Mouse (Mus musculus) lung, embryonic 14.5 days (tissue): ENCODE measurements around the gene Szt2. TPM values are rescaled to one million over a fixed set of nuclear protein-coding genes. Genes with fewer than 3 reads are reported as not detected.
A peak's percentile ranks its signal among the peaks of the same experiment; 100 is the strongest.

Experiments used
- ATAC-seq: fragments of 200-750 bp; cut with Nextera tagmentation; 2 replicates; pipeline ENCODE4 v1.8.0; 2017; ENCODE audit warnings: mild to moderate bottlenecking, moderate TSS enrichment, moderate library complexity; ENCODE audit not compliant: insufficient read depth
- DNase-seq: peaks from one replicate; pipeline ENCODE4 v3.0.0-alpha.2; 2015
- H3K27ac ChIP-seq: fragments of 300-500 bp; sonication (generic); 2 replicates; pipeline ENCODE4 v1.5.1; 2014; ENCODE audit warnings: low read depth, mild to moderate bottlenecking, moderate library complexity
- H3K27me3 ChIP-seq: fragments of 300-500 bp; sonication (generic); 2 replicates; pipeline ENCODE4 v1.6.1; 2014; ENCODE audit warnings: low read length, control low read depth; ENCODE audit not compliant: insufficient read depth
- H3K36me3 ChIP-seq: fragments of 300-500 bp; sonication (generic); 2 replicates; pipeline ENCODE4 v1.6.1; 2014; ENCODE audit warnings: control low read depth; ENCODE audit not compliant: insufficient read depth
- H3K4me1 ChIP-seq: fragments of 300-500 bp; sonication (generic); 2 replicates; pipeline ENCODE4 v1.6.1; 2014; ENCODE audit warnings: antibody characterized with exemption, control low read depth; ENCODE audit not compliant: insufficient read depth
- H3K4me2 ChIP-seq: fragments of 300-500 bp; sonication (generic); 2 replicates; pipeline ENCODE4 v1.6.1; 2014; ENCODE audit warnings: mild to moderate bottlenecking
- H3K4me3 ChIP-seq: fragments of 300-500 bp; sonication (generic); 2 replicates; pipeline ENCODE4 v1.5.1; 2014; ENCODE audit warnings: low read depth, low read length
- H3K9ac ChIP-seq: fragments of 300-500 bp; sonication (generic); 2 replicates; pipeline ENCODE4 v1.6.1; 2014
- H3K9me3 ChIP-seq: fragments of 300-500 bp; sonication (generic); 2 replicates; pipeline ENCODE4 v1.6.1; 2016; ENCODE audit warnings: low read depth, low read length, control low read depth
- CTCF ChIP-seq: IDR thresholded peaks from 2 replicates; pipeline ENCODE4 v1.5.1; 2016; ENCODE audit warnings: antibody characterized with exemption, low read depth
- WGBS: fragments of 180-500 bp; shearing (Covaris S2); extraction: QIAGEN DNeasy Blood & Tissue Kit; methylation state at CpG from one replicate; pipeline ENCODE4 v1.1.7; 2014; 5-methylcytosine and 5-hydroxymethylcytosine counted together
- polyA plus RNA-seq: library from polyadenylated mRNA; unstranded; fragments of >200 nt; fragmentation: Nextera tagmentation; extraction: Ambion mirVana; gene quantifications from 2 replicates; pipeline ENCODE4 v1.2.1, GENCODE M21; 2014

Szt2 gene
- polyA plus RNA-seq, 1 experiment from 2014 or later = 11.7 TPM

DNA sequence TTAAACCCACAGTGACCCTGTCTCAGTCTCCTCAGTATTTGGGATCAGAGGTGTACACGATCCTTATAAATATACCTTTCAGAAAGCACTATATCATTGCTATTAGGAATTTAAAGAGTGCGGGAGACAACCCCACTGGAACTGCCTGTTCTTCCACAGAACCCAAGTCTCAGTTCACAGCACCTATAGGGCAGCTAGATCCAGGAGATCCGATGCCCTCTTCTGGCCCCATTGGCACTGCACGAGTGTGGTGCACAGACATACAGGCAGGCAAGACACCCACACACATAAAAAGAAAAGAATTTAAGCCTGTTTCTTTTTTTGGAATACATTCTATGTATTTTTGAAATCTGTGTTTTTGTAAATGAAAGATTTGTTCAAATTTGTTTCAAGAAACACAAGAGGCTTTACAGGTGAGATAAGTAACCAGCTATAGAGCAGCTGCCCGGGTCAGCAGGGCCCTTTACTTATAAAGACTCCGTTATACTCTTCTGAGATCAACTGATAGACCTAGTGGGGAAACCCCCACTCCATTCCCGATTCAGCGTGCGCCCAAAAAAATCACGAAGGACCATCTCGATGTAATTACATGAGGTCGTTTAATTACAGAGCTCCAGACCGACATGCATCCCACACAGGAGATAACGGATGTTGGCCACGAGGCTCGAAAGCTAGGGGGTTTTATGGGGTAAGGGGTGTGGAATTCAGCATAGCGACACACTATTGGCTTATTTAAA, 50.7 kb downstream of the Szt2 start:
- no peaks in the 10 kb centered on the region for H3K27me3 ChIP-seq
- 80% methylated on average over 17 of the region's 17 CpGs for WGBS
- H3K27ac ChIP-seq = no peak overlapping the region
- H3K4me3 ChIP-seq = no peak overlapping the region
- peaks cover 8% of the 10 kb centered on the region; the same call in 1 of the 2 replicates for H3K4me1 ChIP-seq
- no peak overlapping the region for H3K4me2 ChIP-seq
- H3K36me3 ChIP-seq = peaks cover 17% of the 10 kb centered on the region
- ATAC-seq (no peak), DNase-seq (no peak)
- no peak overlapping the region for H3K9ac ChIP-seq
- TF ChIP-seq CTCF = no peak
- H3K9me3 ChIP-seq = no peaks in the 10 kb centered on the region

DNA sequence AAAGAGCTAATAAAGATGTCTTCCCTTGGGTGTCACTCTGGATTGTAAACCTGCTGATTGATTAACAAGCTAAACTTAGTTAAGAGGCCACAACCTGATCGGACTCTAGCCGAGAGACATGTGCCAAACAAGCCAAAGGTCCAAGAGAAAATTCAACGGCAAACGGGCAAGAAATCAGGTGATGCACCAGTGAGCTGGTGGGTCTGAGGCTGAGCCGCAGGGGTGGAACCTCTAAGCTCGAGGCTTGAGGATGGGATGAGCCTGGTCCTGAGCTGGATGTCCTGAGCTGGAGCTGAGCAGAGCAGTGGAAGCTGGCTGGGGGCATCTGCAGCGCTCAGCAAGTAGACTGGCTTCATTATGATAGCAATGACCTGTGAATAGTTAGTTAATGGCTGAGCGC, 51.6 kb downstream of the Szt2 start:
- Histone ChIP-seq H3K9ac (no peak overlapping the region), H3K4me1 (peaks cover 8% of the 10 kb centered on the region; the same call in 1 of the 2 replicates), H3K27me3 (no peaks in the 10 kb centered on the region), H3K9me3 (no peaks in the 10 kb centered on the region), H3K36me3 (peaks cover 9% of the 10 kb centered on the region; the same call in 1 of the 2 replicates), H3K4me3 (no peak overlapping the region), H3K27ac (no peak overlapping the region), H3K4me2 (no peak overlapping the region)
- no peak for ATAC-seq
- no peak for DNase-seq
- WGBS = 82% methylated on average over 8 of the region's 8 CpGs
- TF ChIP-seq CTCF = no peak

DNA sequence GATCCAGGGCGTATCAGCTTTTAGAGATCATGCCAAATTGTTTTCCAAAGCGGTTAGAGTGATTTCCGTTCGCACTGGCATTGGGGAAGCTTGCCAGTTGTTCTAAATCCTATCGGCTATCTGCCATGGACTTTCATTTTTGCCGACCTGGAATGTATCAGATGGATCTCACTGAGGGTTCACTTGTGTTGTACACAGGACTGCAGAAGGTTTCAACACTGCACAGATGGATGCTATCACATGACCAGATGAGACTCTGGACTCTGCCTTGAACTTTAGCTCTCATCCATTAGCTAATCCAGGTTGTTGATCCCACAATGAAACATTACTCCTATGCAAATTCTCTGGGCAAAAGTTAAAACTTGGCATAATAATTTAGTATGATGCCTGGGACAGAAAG, 52.3 kb downstream of the Szt2 start:
- H3K4me2 ChIP-seq = no peak overlapping the region
- H3K27ac ChIP-seq = no peak overlapping the region
- peaks cover 8% of the 10 kb centered on the region; the same call in 1 of the 2 replicates for H3K4me1 ChIP-seq
- H3K9me3 ChIP-seq = no peaks in the 10 kb centered on the region
- H3K9ac ChIP-seq = no peak overlapping the region
- H3K36me3 ChIP-seq = peaks cover 2% of the 10 kb centered on the region; the same call in 1 of the 2 replicates
- no peak overlapping the region for H3K4me3 ChIP-seq
- WGBS = 82% methylated on average over 6 of the region's 6 CpGs
- H3K27me3 ChIP-seq = no peaks in the 10 kb centered on the region
- DNase-seq = no peak
- ATAC-seq = no peak
- no peak for TF ChIP-seq CTCF

DNA sequence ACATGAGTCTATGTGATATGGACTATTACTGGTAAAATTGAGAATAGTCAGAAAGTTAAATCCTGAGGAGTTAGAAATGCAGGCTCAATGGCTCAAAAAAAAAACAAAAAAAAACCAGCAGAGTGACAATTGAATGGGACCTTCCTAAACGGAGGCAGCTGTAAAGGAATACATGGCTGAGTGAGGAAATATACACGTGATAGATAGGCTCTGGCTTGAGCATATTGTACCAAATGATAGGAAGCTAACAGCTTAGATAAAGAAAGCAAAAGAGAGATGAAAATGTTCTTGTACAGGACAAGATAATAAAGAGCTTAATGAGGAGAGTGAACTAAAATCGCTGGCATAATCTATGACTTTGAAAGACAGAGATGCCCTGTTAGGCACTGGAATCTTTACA, 54.8 kb downstream of the Szt2 start:
- H3K27me3 ChIP-seq = no peaks in the 10 kb centered on the region
- DNase-seq (no peak), ATAC-seq (no peak)
- no peak overlapping the region for H3K27ac ChIP-seq
- WGBS = 65% methylated on average over 3 of the region's 3 CpGs
- TF ChIP-seq CTCF = no peak
- H3K4me2 ChIP-seq = no peak overlapping the region
- no peak overlapping the region for H3K4me3 ChIP-seq
- no peaks in the 10 kb centered on the region for H3K9me3 ChIP-seq
- H3K4me1 ChIP-seq = no peaks in the 10 kb centered on the region; the same call in 1 of the 2 replicates
- no peaks in the 10 kb centered on the region for H3K36me3 ChIP-seq
- no peak overlapping the region for H3K9ac ChIP-seq

DNA sequence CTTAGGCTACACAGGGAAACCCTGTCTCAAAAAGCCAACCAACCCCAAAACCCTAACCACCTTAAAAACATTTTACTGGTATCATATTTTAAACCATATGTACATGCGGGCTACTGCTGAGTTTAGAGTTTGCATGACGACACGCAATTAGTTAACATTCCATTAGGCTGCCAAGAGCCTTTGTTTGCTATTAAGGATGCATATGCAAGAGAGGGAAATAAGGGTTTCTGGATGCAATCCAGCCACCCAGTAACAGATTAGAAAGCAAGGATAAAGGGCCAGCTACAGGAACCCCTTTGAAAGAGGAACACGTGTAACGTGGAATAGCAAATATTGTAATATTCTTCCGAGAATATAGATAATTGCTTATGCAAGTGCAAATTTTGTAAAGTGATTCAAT, 55.4 kb downstream of the Szt2 start:
- Histone ChIP-seq H3K4me2 (no peak overlapping the region), H3K9ac (no peak overlapping the region), H3K36me3 (no peaks in the 10 kb centered on the region), H3K4me1 (no peaks in the 10 kb centered on the region), H3K4me3 (no peak overlapping the region), H3K27me3 (no peaks in the 10 kb centered on the region), H3K9me3 (no peaks in the 10 kb centered on the region), H3K27ac (no peak overlapping the region)
- no peak for TF ChIP-seq CTCF
- 65% methylated on average over 6 of the region's 6 CpGs for WGBS
- ATAC-seq (no peak), DNase-seq (peak; percentile 65)

DNA sequence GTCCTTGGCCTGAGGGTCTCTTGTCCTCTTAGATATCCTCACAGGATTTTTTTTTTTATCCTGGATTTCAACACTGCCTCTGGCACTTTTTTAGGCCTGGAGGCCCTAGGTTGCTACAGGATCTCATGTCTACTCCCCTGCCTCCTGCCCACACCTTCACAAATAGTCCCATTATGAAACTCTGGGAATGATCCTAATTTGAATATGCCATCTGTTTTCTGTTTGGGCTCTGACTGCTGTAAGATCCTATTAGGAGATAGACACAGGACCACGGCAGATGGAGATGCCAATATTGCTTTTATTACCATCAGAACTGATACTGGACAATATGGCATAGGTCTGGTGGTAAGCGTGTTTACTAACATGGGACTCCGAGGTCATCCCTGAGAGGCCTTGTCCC, 57.2 kb downstream of the Szt2 start:
- ATAC-seq = no peak

DNA sequence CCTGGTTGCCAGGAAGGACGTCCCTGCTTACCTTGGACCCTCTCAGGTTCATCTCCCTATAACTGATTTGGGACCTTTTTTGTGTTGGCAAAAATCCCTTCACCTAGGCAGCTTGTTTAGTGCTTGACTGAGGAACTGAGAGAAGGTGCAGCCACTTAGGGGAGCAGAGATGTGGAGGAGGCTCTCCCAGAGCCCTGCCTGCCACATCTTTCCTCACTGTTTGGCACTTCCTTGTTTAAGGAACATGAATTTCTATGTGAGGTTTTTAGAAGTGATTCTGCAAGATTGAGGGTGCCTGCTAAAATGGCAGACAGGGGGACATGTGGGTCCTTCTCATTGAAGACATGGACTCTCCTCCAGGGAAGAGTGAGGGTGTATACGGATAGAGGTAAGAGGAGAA, 58.2 kb downstream of the Szt2 start:
- Histone ChIP-seq H3K4me1 (no peaks in the 10 kb centered on the region), H3K9me3 (no peaks in the 10 kb centered on the region), H3K27ac (no peak overlapping the region), H3K4me3 (no peak overlapping the region), H3K4me2 (no peak overlapping the region), H3K36me3 (no peaks in the 10 kb centered on the region), H3K27me3 (no peaks in the 10 kb centered on the region), H3K9ac (no peak overlapping the region)
- TF ChIP-seq CTCF = no peak
- WGBS = 72% methylated on average over 2 of the region's 2 CpGs
- ATAC-seq = no peak
- no peak for DNase-seq

More for the DNA sequence above, 57.2 kb downstream of the Szt2 start:
- no peak for TF ChIP-seq CTCF
- WGBS = 86% methylated on average over 3 of the region's 3 CpGs
- Histone ChIP-seq H3K4me1 (no peaks in the 10 kb centered on the region), H3K4me2 (no peak overlapping the region), H3K9me3 (no peaks in the 10 kb centered on the region), H3K4me3 (no peak overlapping the region), H3K36me3 (no peaks in the 10 kb centered on the region), H3K27me3 (no peaks in the 10 kb centered on the region), H3K9ac (no peak overlapping the region), H3K27ac (no peak overlapping the region)
- no peak for DNase-seq
